Mouse (Mus musculus) bone marrow, adult 2 months (tissue): ENCODE measurements at regions not wholly inside any gene's neighbourhood (a gene's known extent, or its start where the extent isn't known, plus 50 kb on each side); places are given as distances from the start of the nearest gene placed in this dataset.
"Not testable (repeated sequence)": the region's sequence is repeated elsewhere in the genome, so short reads cannot be mapped to it uniquely, and the experiment has no call there.

Source experiments
- CTCF ChIP-seq: fragments of 200-500 bp; IDR thresholded peaks from 2 replicates; pipeline ENCODE4 v1.5.1; 2011; ENCODE audit warnings: low read length, control low read depth; ENCODE audit not compliant: control insufficient read depth, insufficient read depth
- POLR2A ChIP-seq: fragments of 200-500 bp; IDR thresholded peaks from 2 replicates; pipeline ENCODE4 v1.6.1; 2011; ENCODE audit warnings: low read depth, mild to moderate bottlenecking, control low read depth, low read length, borderline replicate concordance; ENCODE audit not compliant: control insufficient read depth

DNA sequence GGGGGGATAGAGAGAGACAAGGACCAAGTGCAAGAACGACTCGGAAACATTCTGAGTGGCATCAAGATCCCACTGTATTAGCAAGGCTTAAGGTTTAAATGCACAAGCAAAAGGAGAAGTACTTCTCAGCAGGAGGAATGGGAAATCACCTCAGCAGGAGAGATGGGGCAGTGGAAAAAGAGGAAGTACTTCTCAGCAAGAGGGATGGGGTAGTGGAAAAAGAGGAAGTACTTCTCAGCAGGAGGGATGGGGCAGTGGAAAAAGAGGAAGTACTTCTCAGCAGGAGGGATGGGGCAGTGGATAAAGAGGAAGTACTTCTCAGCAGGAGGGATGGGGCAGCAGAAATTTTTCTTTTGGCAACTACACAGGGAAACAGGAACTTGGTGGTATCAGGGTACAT is 340.8 kb upstream of the Tbl1xr1 start:
- not testable (repeated sequence) for TF ChIP-seq CTCF, POLR2A
